Mouse (Mus musculus) A20 (cell line): ENCODE measurements around the gene Adamts7.

Experiments
- DNase-seq: peaks from one replicate; pipeline ENCODE4 v3.0.0-alpha.2; 2011; ENCODE audit warnings: low read depth, low spot score

Adamts7 gene

GRCm38 (mm10) chr9:90146869-90147268 is 16.0 kb upstream of the Adamts7 start:
- DNase-seq, result no peak

- peak; percentile 30 for DNase-seq
Observed at GRCm38 (mm10) chr9:90162243-90162925, 485 bp upstream of the Adamts7 start.

GRCm38 (mm10) chr9:90163749-90164095 is 853 bp downstream of the Adamts7 start:
- no peak for DNase-seq

- DNase-seq, result no peak
Observed at GRCm38 (mm10) chr9:90164670-90165453, 2.0 kb downstream of the Adamts7 start.

- DNase-seq, result no peak
Observed at GRCm38 (mm10) chr9:90165590-90165989, 2.7 kb downstream of the Adamts7 start.

- no peak for DNase-seq
Observed at GRCm38 (mm10) chr9:90166615-90167014, 3.7 kb downstream of the Adamts7 start.

GRCm38 (mm10) chr9:90169965-90170364 is 7.1 kb downstream of the Adamts7 start:
- no peak for DNase-seq

- no peak for DNase-seq
Observed at GRCm38 (mm10) chr9:90171421-90171820, 8.6 kb downstream of the Adamts7 start.

- DNase-seq, result peak; percentile 10
Observed at GRCm38 (mm10) chr9:90172528-90173321, 9.9 kb downstream of the Adamts7 start.

GRCm38 (mm10) chr9:90173330-90173729 is 10.5 kb downstream of the Adamts7 start:
- no peak for DNase-seq

- DNase-seq, result no peak
Observed at GRCm38 (mm10) chr9:90179409-90179808, 16.5 kb downstream of the Adamts7 start.

- DNase-seq, result no peak
Observed at GRCm38 (mm10) chr9:90181656-90182388, 19.0 kb downstream of the Adamts7 start.

GRCm38 (mm10) chr9:90182636-90183421 is 20.0 kb downstream of the Adamts7 start:
- no peak for DNase-seq

- DNase-seq, result no peak
Observed at GRCm38 (mm10) chr9:90183550-90183949, 20.7 kb downstream of the Adamts7 start.

- DNase-seq, result no peak
Observed at GRCm38 (mm10) chr9:90184116-90184515, 21.2 kb downstream of the Adamts7 start.

- DNase-seq, result no peak
Observed at GRCm38 (mm10) chr9:90185356-90185910, 22.6 kb downstream of the Adamts7 start.

GRCm38 (mm10) chr9:90188893-90189292 is 26.0 kb downstream of the Adamts7 start:
- DNase-seq, result no peak

GRCm38 (mm10) chr9:90189391-90189790 is 26.5 kb downstream of the Adamts7 start:
- no peak for DNase-seq

GRCm38 (mm10) chr9:90195000-90195399 is 32.1 kb downstream of the Adamts7 start:
- no peak for DNase-seq

- no peak for DNase-seq
Observed at GRCm38 (mm10) chr9:90196262-90196661, 33.4 kb downstream of the Adamts7 start.
